Mouse (Mus musculus) CD8-positive naive resting alpha-beta T cell, adult 57 days (primary cell): ENCODE results near the gene Gata2. TPM values are rescaled to one million over a fixed set of nuclear protein-coding genes. Genes with fewer than 3 reads are reported as not detected.

Source experiments
- total RNA-seq: library from RNA; stranded (reverse); gene quantifications from one replicate; pipeline ENCODE4 v1.2.4, GENCODE M21; 2023

Gata2 gene
- total RNA-seq: not detected

GRCm38 (mm10) chr6:88193433-88194052 is at the start of gene Gata2:
TSS of gene Gata2 (plus strand) at chr6:88193891.

DNA sequence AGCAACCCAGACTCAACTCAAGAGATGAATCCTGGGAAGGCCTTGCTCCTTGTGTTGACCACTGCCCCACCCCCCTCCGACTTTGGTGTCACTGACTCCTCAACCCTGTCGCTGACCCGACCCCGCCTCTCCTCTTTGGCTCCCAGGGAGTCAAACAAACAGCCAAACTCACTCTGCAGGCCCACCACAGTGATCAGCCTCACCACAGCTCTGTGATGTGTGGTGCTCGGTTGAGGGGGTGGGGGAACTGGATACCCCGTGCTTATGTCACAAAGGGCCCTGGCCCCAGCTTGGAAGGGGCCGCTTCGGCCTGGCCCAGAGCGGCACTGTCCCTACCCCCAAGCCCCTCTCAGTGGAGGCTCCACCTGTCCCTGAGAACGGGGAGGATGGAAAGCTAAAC is 28.3 kb downstream of the Gata2 start, which contains the start of gene Dnajb8:
Gene Dnajb8 (plus strand): TSS at position 301 of the 400 bp plus-strand sequence.

Other genes starting within 250 kb of the Gata2 start
- gene H1fx, start 212.3 kb upstream of the Gata2 start, total RNA-seq: 0.70 TPM
- gene Rab7, start 148.6 kb upstream of the Gata2 start, total RNA-seq: 139 TPM
- gene Rpn1, start 109.4 kb upstream of the Gata2 start, total RNA-seq: 77.0 TPM
- not detected for gene Dnajb8, start 28.4 kb downstream of the Gata2 start, total RNA-seq